Mouse (Mus musculus) ES-E14 (cell line): Measurements from ENCODE around the gene Adprhl1. TPM values are rescaled to one million over a fixed set of nuclear protein-coding genes. Genes with fewer than 3 reads are reported as not detected.

Experiments
- DNase-seq: peaks from one replicate; pipeline ENCODE4 v3.0.0-alpha.2; 2013; ENCODE audit warnings: low read depth, low spot score
- H3K27ac ChIP-seq: 2 replicates; pipeline ENCODE4 v1.5.1; 2012; ENCODE audit warnings: low read depth, mild to moderate bottlenecking, low read length, moderate library complexity, mixed read lengths; ENCODE audit not compliant: poor library complexity, insufficient read depth, severe bottlenecking
- H3K36me3 ChIP-seq: 2 replicates; pipeline ENCODE4 v1.6.1; 2012; ENCODE audit warnings: mild to moderate bottlenecking, low read length, moderate library complexity, mixed read lengths; ENCODE audit not compliant: control insufficient read depth, poor library complexity, insufficient read depth, severe bottlenecking
- H3K4me1 ChIP-seq, 2 experiments: fragments of 150-350 bp in 1 of 2; sonication (generic) in 1 of 2; 2 replicates each; pipeline ENCODE4 v1.6.1; 2012; ENCODE audit warnings: low read length in 2 of 2, mild to moderate bottlenecking in 1 of 2, mixed read lengths in 1 of 2; ENCODE audit not compliant: control insufficient read depth in 2 of 2, insufficient read depth in 2 of 2, poor library complexity in 1 of 2
- H3K4me3 ChIP-seq, 2 experiments: fragments of 150-350 bp in 1 of 2; sonication (generic) in 1 of 2; 2 replicates each; pipeline ENCODE4 v1.5.1; 2012; ENCODE audit warnings: low read length in 2 of 2, low read depth in 1 of 2, mild to moderate bottlenecking in 1 of 2, mixed read lengths in 1 of 2; ENCODE audit not compliant: insufficient read depth in 1 of 2, poor library complexity in 1 of 2, severe bottlenecking in 1 of 2
- H3K9ac ChIP-seq: 2 replicates; pipeline ENCODE4 v1.6.1; 2012; ENCODE audit warnings: low read depth, mild to moderate bottlenecking, low read length, mixed read lengths; ENCODE audit not compliant: poor library complexity, insufficient read depth, severe bottlenecking
- H3K9me3 ChIP-seq: fragments of 150-350 bp; sonication (generic); 2 replicates; pipeline ENCODE4 v1.6.1; 2012; ENCODE audit warnings: low read depth, mild to moderate bottlenecking, low read length; ENCODE audit not compliant: control insufficient read depth, insufficient read depth
- CHD2 ChIP-seq: IDR thresholded peaks from 2 replicates; pipeline ENCODE4 v1.6.1; 2014; ENCODE audit warnings: mild to moderate bottlenecking, low read depth, low read length, inconsistent platforms
- HCFC1 ChIP-seq: IDR thresholded peaks from 2 replicates; pipeline ENCODE4 v1.6.1; 2012; ENCODE audit warnings: low read length, inconsistent platforms, borderline replicate concordance; ENCODE audit not compliant: insufficient read depth
- MAFK ChIP-seq: IDR thresholded peaks from 2 replicates; pipeline ENCODE4 v1.6.1; 2014; ENCODE audit warnings: mild to moderate bottlenecking, low read depth, low read length, inconsistent platforms; ENCODE audit not compliant: insufficient read depth
- ZC3H11A ChIP-seq: IDR thresholded peaks from 2 replicates; pipeline ENCODE4 v1.6.1; 2012; ENCODE audit warnings: low read depth, mild to moderate bottlenecking, inconsistent platforms, low read length, borderline replicate concordance
- ZNF384 ChIP-seq: IDR thresholded peaks from 2 replicates; pipeline ENCODE4 v1.6.1; 2012; ENCODE audit warnings: low read depth, low read length, inconsistent platforms
- in situ Hi-C, 2 experiments: fragments of 600-800 bp; cut with MboI; formaldehyde crosslinking; loops; one replicate each; pipeline ENCODE4 v1.15.1; 2025; ENCODE audit warnings: low sequenced_read_pairs in 2 of 2, inconsistent platforms in 1 of 2; ENCODE audit not compliant: unreplicated experiment in 2 of 2
- total RNA-seq: library from RNA; depleted of rRNA; stranded (reverse); fragments of 300-350 nt; gene quantifications from 2 replicates; pipeline ENCODE4 v1.2.3, GENCODE M21; 2012

Gene Adprhl1
- total RNA-seq, 1 experiment, result 0.31 TPM

- H3K36me3 ChIP-seq, result no peaks in the 10 kb centered on the region
- in situ Hi-C loops, result no loop called here
- H3K4me1 ChIP-seq, result peaks cover 9 to 18% of the 10 kb centered on the region in 2 experiments
- TF ChIP-seq ZNF384 (no peak), MAFK (0 out of 2 replicates have a peak, but pooled peaks have one; percentile 17)
- H3K27ac ChIP-seq, result no peak overlapping the region
- H3K4me3 ChIP-seq, result no peak overlapping the region
- H3K9ac ChIP-seq, result no peak overlapping the region
- peak; percentile 85 for DNase-seq
- no peaks in the 10 kb centered on the region for H3K9me3 ChIP-seq
These were observed 40.3 kb downstream of the Adprhl1 start for GRCm38 (mm10) chr8:13213479-13214268.

- no peak for TF ChIP-seq ZNF384
- TF ChIP-seq CHD2, result no peak
- TF ChIP-seq MAFK, result no peak
- Histone ChIP-seq H3K27ac (no peak overlapping the region; the same call in 1 of the 2 replicates), H3K9me3 (no peaks in the 10 kb centered on the region), H3K4me3 (no peak overlapping the region), H3K9ac (no peak overlapping the region), H3K4me1 (peaks cover 24 to 37% of the 10 kb centered on the region in 2 experiments), H3K36me3 (no peaks in the 10 kb centered on the region)
- in situ Hi-C loops, result no loop called here
- no peak for DNase-seq
These were observed 44.2 kb downstream of the Adprhl1 start for GRCm38 (mm10) chr8:13209770-13210169.

GRCm38 (mm10) chr8:13208627-13209355 lies 45.2 kb downstream of the Adprhl1 start:
- TF ChIP-seq MAFK (peak; percentile 75), ZC3H11A (0 out of 2 replicates have a peak, but pooled peaks have one; percentile 7), HCFC1 (no peak), CHD2 (no peak), ZNF384 (no peak)
- Histone ChIP-seq H3K4me3 (no peak overlapping the region), H3K36me3 (no peaks in the 10 kb centered on the region), H3K27ac (peak overlapping the region; percentile 63; the same call in 1 of the 2 replicates), H3K4me1 (peaks cover 26 to 43% of the 10 kb centered on the region in 2 experiments), H3K9me3 (no peaks in the 10 kb centered on the region), H3K9ac (no peak overlapping the region)
- peak; percentile 65 for DNase-seq
- in situ Hi-C loops, result no loop called here

GRCm38 (mm10) chr8:13206290-13206689 lies 47.7 kb downstream of the Adprhl1 start:
- Histone ChIP-seq H3K9ac (peak overlapping the region; percentile 34; the same call in 1 of the 2 replicates), H3K4me1 (peaks cover 29 to 36% of the 10 kb centered on the region in 2 experiments), H3K9me3 (no peaks in the 10 kb centered on the region), H3K27ac (peak overlapping the region; percentile 55), H3K36me3 (no peaks in the 10 kb centered on the region), H3K4me3 (no peak overlapping the region)
- DNase-seq, result no peak
- TF ChIP-seq HCFC1 (no peak), MAFK (no peak)
- in situ Hi-C loops, result no loop called here

- Histone ChIP-seq H3K36me3 (no peaks in the 10 kb centered on the region), H3K4me3 (no peak overlapping the region), H3K9me3 (no peaks in the 10 kb centered on the region), H3K9ac (no peak overlapping the region), H3K4me1 (peaks cover 29 to 32% of the 10 kb centered on the region in 2 experiments), H3K27ac (no peak overlapping the region)
- no peak for TF ChIP-seq MAFK
- TF ChIP-seq ZNF384, result no peak
- in situ Hi-C loops, result no loop called here
- no peak for DNase-seq
These were observed 48.7 kb downstream of the Adprhl1 start for GRCm38 (mm10) chr8:13205311-13205710.
